Mouse (Mus musculus): ENCODE results near the gene Iqcf1.

GRCm38 (mm10) chr9:106504246-106504645, 4.5 kb downstream of the Iqcf1 start:
- no peak for TF ChIP-seq GATA1 (IDR thresholded peaks at IDR 0.05; ENCODE audit: low read length)
- no peak for TF ChIP-seq TAL1 (IDR thresholded peaks at IDR 0.05; ENCODE audit: low read length)

Measured in erythroblast, embryonic 14.5 days (primary cell).